Mouse (Mus musculus): ENCODE measurements around the gene Tmem92. TPM values are rescaled to one million over a fixed set of nuclear protein-coding genes. Genes with fewer than 3 reads are reported as not detected.
A peak's percentile ranks its signal among the peaks of the same experiment; 100 is the strongest.

Tmem92 gene
- polyA plus RNA-seq, 1 experiment from 2014 or later: not detected

DNA sequence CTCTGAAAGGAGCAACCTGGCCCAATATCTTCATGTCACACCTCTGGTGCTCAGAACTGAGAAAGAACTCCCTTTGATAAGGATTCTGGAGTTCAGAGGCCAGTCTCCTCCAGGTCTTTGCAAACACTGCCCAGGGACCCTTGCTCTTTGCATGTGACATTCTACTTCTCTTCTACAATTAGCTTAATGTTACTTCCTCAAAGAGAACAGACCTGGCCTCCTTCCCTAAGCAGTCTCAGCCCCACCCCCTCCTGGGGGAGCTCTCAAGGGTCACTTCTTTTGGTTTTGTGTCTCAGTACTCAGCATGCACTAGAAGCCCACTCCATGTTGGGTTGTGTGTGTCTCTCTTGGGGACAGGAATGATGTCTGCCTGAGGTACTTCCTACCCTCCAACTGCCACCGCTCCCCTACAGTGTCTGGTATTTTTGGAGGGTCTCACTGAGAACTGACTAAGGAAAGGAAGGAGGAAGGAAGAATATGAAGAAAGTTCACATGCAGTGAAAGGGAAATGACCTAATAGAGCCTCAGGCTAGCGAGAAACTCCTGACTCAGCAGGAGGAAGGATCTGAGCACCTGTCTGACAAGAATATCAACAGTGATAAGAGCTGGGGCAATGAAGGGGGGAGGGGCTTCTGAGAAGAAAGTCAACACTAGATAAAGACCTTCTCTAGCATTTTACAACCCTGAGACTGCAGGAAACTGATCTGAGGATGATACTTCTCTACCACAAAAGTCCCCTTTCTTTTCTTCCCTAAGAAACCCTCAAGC is 29.4 kb downstream of the Tmem92 start:
- no peak overlapping the region for H3K9ac ChIP-seq (replicated peaks; ENCODE audit: low read length)
- H3K27me3 ChIP-seq (ENCODE audit: control insufficient read depth, insufficient read depth, low read length): no peaks in the 10 kb centered on the region
- no peak overlapping the region for H3K27ac ChIP-seq (replicated peaks; ENCODE audit: low read depth, low read length)
- H3K4me1 ChIP-seq (ENCODE audit: control insufficient read depth, insufficient read depth, low read length): no peaks in the 10 kb centered on the region
- H3K36me3 ChIP-seq (replicated peaks; ENCODE audit: control insufficient read depth, insufficient read depth, low read depth, low read length): no peaks in the 10 kb centered on the region
- H3K4me3 ChIP-seq (ENCODE audit: low read depth, low read length): no peak overlapping the region
- ATAC-seq (replicated peaks; ENCODE audit: insufficient number of reproducible peaks, low FRiP score, low TSS enrichment, low read depth) (no peak), DNase-seq (ENCODE audit: low spot score) (no peak)
- no peaks in the 10 kb centered on the region for H3K9me3 ChIP-seq (replicated peaks; ENCODE audit: control insufficient read depth, low read length)
- 62% methylated on average over 2 of the region's 2 CpGs for WGBS
- H3K4me2 ChIP-seq (ENCODE audit: low read depth, low read length): no peak overlapping the region

DNA sequence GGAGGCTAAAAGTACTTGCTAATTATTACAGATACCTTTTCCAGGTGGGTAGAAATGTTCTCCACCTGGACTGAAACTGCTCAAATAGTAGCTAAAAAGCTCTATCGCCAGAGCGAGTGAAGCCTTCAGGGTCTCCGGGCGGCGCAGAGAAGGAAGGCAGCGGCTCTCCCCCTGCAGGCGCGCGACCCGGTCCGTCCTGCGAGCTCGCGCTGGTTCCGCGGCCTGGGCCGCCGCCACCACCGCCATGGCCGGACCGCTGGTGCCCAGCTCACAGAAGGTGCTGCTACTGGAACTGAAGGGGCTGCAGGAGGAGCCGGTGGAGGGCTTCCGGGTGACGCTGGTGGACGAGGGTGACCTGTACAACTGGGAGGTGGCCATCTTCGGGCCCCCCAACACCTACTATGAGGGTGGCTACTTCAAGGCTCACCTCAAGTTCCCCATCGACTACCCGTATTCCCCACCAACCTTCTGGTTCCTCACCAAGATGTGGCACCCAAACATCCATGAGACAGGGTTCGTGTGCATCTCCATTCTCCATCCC is 40.7 kb downstream of the Tmem92 start, which contains the start of gene Cdc34b:
Gene Cdc34b (plus strand): TSS at position 51 of the 541 bp plus-strand sequence.
- Histone ChIP-seq H3K27ac (replicated peaks; ENCODE audit: low read depth, low read length) (no peak within 1 kb of the TSS), H3K9me3 (replicated peaks; ENCODE audit: control insufficient read depth, low read length) (no peaks in the 10 kb centered on the region), H3K36me3 (replicated peaks; ENCODE audit: control insufficient read depth, insufficient read depth, low read depth, low read length) (no peaks in the 10 kb centered on the region), H3K4me1 (ENCODE audit: control insufficient read depth, insufficient read depth, low read length) (no peaks in the 10 kb centered on the region), H3K4me2 (ENCODE audit: low read depth, low read length) (no peak within 1 kb of the TSS), H3K9ac (replicated peaks; ENCODE audit: low read length) (no peak within 1 kb of the TSS), H3K27me3 (ENCODE audit: control insufficient read depth, insufficient read depth, low read length) (no peaks in the 10 kb centered on the region), H3K4me3 (ENCODE audit: low read depth, low read length) (no peak within 1 kb of the TSS)
- 70% methylated on average over 27 of the region's 29 CpGs for WGBS
- no peak for ATAC-seq (replicated peaks; ENCODE audit: insufficient number of reproducible peaks, low FRiP score, low TSS enrichment, low read depth)
- no peak for DNase-seq (ENCODE audit: low spot score)

DNA sequence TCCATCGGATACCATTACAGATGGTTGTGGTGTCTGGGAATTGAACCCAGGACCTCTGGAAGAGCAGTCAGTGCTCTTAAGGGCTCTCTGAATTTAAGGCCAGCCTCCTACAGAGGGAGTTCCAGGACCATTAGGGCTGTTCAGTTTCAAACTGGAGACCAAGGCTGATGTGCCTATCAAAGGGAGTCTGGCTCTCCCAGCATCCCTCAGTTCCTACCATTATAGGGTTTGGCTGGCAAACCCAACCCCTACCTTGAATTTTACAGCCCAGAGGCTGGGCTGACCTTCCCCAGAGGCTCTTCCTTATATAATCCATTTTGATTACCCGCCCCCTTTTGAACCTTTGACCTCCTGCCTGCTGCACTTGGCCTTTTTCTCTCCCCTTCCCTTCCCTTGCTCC is 46.8 kb downstream of the Tmem92 start:
- Histone ChIP-seq H3K4me3 (ENCODE audit: low read depth, low read length) (no peak overlapping the region), H3K36me3 (replicated peaks; ENCODE audit: control insufficient read depth, insufficient read depth, low read depth, low read length) (no peaks in the 10 kb centered on the region), H3K4me1 (ENCODE audit: control insufficient read depth, insufficient read depth, low read length) (no peaks in the 10 kb centered on the region), H3K27ac (replicated peaks; ENCODE audit: low read depth, low read length) (no peak overlapping the region), H3K4me2 (ENCODE audit: low read depth, low read length) (no peak overlapping the region), H3K9ac (replicated peaks; ENCODE audit: low read length) (no peak overlapping the region), H3K27me3 (ENCODE audit: control insufficient read depth, insufficient read depth, low read length) (no peaks in the 10 kb centered on the region), H3K9me3 (replicated peaks; ENCODE audit: control insufficient read depth, low read length) (no peaks in the 10 kb centered on the region)
- no peak for DNase-seq (ENCODE audit: low spot score)
- 71% methylated on average over 2 of the region's 2 CpGs for WGBS
- ATAC-seq (replicated peaks; ENCODE audit: insufficient number of reproducible peaks, low FRiP score, low TSS enrichment, low read depth): no peak

DNA sequence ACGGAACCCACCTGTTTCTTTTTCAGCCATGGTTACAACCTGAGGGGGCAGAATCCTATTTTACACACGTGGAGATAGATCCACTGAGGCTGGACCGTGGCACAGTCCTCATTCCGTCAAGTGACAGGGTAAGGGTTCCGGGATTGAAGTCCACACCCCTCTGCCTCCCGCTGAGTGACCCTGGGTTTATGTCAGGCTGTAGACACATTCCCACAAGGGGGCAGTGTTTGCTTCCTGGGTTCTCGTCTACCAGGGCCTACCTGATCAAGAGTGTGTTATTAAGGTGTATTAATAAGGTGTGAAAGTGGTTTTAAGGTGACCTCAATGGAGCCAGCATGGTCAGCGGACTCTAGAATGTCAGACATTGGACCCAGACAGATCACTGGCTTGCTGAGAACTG is 49.7 kb downstream of the Tmem92 start:
- no peak overlapping the region for H3K9ac ChIP-seq (replicated peaks; ENCODE audit: low read length)
- no peaks in the 10 kb centered on the region for H3K27me3 ChIP-seq (ENCODE audit: control insufficient read depth, insufficient read depth, low read length)
- no peaks in the 10 kb centered on the region for H3K9me3 ChIP-seq (replicated peaks; ENCODE audit: control insufficient read depth, low read length)
- ATAC-seq (replicated peaks; ENCODE audit: insufficient number of reproducible peaks, low FRiP score, low TSS enrichment, low read depth): no peak
- no peak overlapping the region for H3K4me3 ChIP-seq (ENCODE audit: low read depth, low read length)
- no peak overlapping the region for H3K27ac ChIP-seq (replicated peaks; ENCODE audit: low read depth, low read length)
- DNase-seq (ENCODE audit: low spot score): no peak
- no peaks in the 10 kb centered on the region for H3K36me3 ChIP-seq (replicated peaks; ENCODE audit: control insufficient read depth, insufficient read depth, low read depth, low read length)
- 40% methylated on average over 8 of the region's 8 CpGs for WGBS
- no peaks in the 10 kb centered on the region for H3K4me1 ChIP-seq (ENCODE audit: control insufficient read depth, insufficient read depth, low read length)
- no peak overlapping the region for H3K4me2 ChIP-seq (ENCODE audit: low read depth, low read length)

DNA sequence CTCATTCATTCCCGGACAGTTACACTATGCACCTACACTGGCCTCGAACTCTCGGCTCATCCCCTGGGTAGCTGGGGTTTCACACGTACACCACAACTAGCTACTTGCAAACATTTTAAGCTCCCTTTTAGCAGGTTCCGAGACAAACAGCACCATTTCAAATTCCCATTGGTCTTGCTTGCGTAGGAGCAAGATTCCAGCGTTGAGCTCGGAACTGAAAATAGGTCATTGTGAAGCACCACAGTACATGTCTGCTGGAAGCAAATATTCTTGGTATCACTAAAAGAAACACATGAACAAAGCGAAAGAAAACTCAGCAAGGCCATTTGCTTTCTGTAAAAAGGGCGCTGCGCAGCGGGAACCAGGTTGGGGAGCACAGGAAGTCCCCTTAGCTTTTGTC is 51.3 kb downstream of the Tmem92 start:
- H3K4me2 ChIP-seq (ENCODE audit: low read depth, low read length): no peak overlapping the region
- 86% methylated on average over 12 of the region's 12 CpGs for WGBS
- H3K4me3 ChIP-seq (ENCODE audit: low read depth, low read length): no peak overlapping the region
- ATAC-seq (replicated peaks; ENCODE audit: insufficient number of reproducible peaks, low FRiP score, low TSS enrichment, low read depth) (no peak), DNase-seq (ENCODE audit: low spot score) (no peak)
- no peaks in the 10 kb centered on the region for H3K9me3 ChIP-seq (replicated peaks; ENCODE audit: control insufficient read depth, low read length)
- H3K27me3 ChIP-seq (ENCODE audit: control insufficient read depth, insufficient read depth, low read length): no peaks in the 10 kb centered on the region
- H3K9ac ChIP-seq (replicated peaks; ENCODE audit: low read length): no peak overlapping the region
- no peaks in the 10 kb centered on the region for H3K36me3 ChIP-seq (replicated peaks; ENCODE audit: control insufficient read depth, insufficient read depth, low read depth, low read length)
- H3K4me1 ChIP-seq (ENCODE audit: control insufficient read depth, insufficient read depth, low read length): no peaks in the 10 kb centered on the region
- no peak overlapping the region for H3K27ac ChIP-seq (replicated peaks; ENCODE audit: low read depth, low read length)

DNA sequence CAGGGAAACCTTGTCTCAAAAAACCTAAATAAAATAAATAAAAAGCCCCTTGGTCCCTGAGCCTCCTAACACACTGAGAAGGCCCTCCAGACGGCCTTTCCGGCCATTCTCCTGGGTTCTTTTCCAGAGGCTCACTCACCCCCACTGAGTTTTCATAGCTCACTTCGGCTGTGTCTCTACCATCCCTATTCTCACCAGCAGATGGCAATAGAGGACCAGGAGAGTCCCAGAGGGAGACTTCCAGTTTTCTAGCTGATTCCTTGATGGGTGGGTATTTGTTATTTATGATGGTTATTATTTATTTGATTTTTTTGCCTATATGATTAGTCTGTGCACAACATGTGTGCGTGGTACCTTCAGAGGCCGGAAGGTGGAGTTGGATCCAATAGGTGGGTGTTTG is 52.2 kb downstream of the Tmem92 start:
- Histone ChIP-seq H3K36me3 (replicated peaks; ENCODE audit: control insufficient read depth, insufficient read depth, low read depth, low read length) (no peaks in the 10 kb centered on the region), H3K9ac (replicated peaks; ENCODE audit: low read length) (no peak overlapping the region), H3K4me1 (ENCODE audit: control insufficient read depth, insufficient read depth, low read length) (no peaks in the 10 kb centered on the region), H3K4me3 (ENCODE audit: low read depth, low read length) (no peak overlapping the region), H3K27ac (replicated peaks; ENCODE audit: low read depth, low read length) (no peak overlapping the region), H3K4me2 (ENCODE audit: low read depth, low read length) (no peak overlapping the region), H3K9me3 (replicated peaks; ENCODE audit: control insufficient read depth, low read length) (no peaks in the 10 kb centered on the region), H3K27me3 (ENCODE audit: control insufficient read depth, insufficient read depth, low read length) (no peaks in the 10 kb centered on the region)
- no peak for ATAC-seq (replicated peaks; ENCODE audit: insufficient number of reproducible peaks, low FRiP score, low TSS enrichment, low read depth)
- 33% methylated on average over 5 of the region's 5 CpGs for WGBS
- DNase-seq (ENCODE audit: low spot score): peak; percentile 84

DNA sequence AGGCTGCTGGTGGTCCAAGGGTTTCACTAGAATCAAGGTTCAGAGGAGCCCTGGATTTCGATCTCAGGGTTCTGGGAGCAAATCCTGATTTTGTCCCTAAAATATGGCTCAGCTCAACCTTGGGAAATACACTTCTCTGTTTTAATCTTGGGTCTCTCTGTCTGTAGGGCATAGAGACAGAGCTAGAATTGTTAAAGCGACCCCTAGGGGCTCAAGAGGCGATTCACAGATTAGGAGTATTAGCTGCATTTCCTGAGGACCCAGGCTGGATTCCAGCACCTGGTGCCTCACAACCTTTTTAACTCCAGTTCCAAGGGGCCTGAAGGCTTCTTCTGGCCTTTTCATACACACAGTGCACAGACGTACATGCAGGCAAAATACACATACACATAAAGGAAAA is 52.9 kb downstream of the Tmem92 start:
- 28% methylated on average over 4 of the region's 4 CpGs for WGBS
- H3K36me3 ChIP-seq (replicated peaks; ENCODE audit: control insufficient read depth, insufficient read depth, low read depth, low read length): no peaks in the 10 kb centered on the region

DNA sequence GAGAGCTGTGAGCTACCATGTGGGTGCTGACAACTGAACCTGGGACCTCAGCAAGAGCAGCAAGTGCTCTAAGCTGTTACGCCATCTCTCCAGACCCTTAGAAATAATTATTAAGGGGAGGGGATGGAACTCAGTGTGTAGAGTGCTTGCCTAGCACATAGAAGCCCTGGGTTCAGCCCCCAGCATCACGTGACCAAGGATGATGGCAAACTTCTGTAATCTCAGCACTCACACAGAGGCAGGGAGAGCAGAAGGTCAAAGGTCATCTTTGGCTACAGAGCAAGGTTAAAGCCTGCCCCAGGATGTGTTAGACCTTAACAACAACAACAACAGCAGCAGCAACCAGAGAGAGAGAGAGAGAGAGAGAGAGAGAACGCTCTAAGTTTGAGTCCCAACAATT is 54.0 kb downstream of the Tmem92 start:
- ATAC-seq (replicated peaks; ENCODE audit: insufficient number of reproducible peaks, low FRiP score, low TSS enrichment, low read depth) (no peak), DNase-seq (ENCODE audit: low spot score) (no peak)
- Histone ChIP-seq H3K9me3 (replicated peaks; ENCODE audit: control insufficient read depth, low read length) (no peaks in the 10 kb centered on the region), H3K9ac (replicated peaks; ENCODE audit: low read length) (no peak overlapping the region), H3K4me2 (ENCODE audit: low read depth, low read length) (no peak overlapping the region), H3K27ac (replicated peaks; ENCODE audit: low read depth, low read length) (no peak overlapping the region), H3K4me3 (ENCODE audit: low read depth, low read length) (no peak overlapping the region), H3K36me3 (replicated peaks; ENCODE audit: control insufficient read depth, insufficient read depth, low read depth, low read length) (no peaks in the 10 kb centered on the region), H3K27me3 (ENCODE audit: control insufficient read depth, insufficient read depth, low read length) (no peaks in the 10 kb centered on the region), H3K4me1 (ENCODE audit: control insufficient read depth, insufficient read depth, low read length) (no peaks in the 10 kb centered on the region)
- WGBS: 81% methylated on average over 3 of the region's 3 CpGs

More for the DNA sequence above, 52.9 kb downstream of the Tmem92 start:
- ATAC-seq (replicated peaks; ENCODE audit: insufficient number of reproducible peaks, low FRiP score, low TSS enrichment, low read depth): no peak
- H3K27ac ChIP-seq (replicated peaks; ENCODE audit: low read depth, low read length): no peak overlapping the region
- peak; percentile 22 for DNase-seq (ENCODE audit: low spot score)
- no peak overlapping the region for H3K4me2 ChIP-seq (ENCODE audit: low read depth, low read length)
- no peaks in the 10 kb centered on the region for H3K9me3 ChIP-seq (replicated peaks; ENCODE audit: control insufficient read depth, low read length)
- H3K9ac ChIP-seq (replicated peaks; ENCODE audit: low read length): no peak overlapping the region
- no peak overlapping the region for H3K4me3 ChIP-seq (ENCODE audit: low read depth, low read length)
- H3K27me3 ChIP-seq (ENCODE audit: control insufficient read depth, insufficient read depth, low read length): no peaks in the 10 kb centered on the region
- H3K4me1 ChIP-seq (ENCODE audit: control insufficient read depth, insufficient read depth, low read length): no peaks in the 10 kb centered on the region

All from embryonic facial prominence, embryonic 11.5 days (tissue).